Mouse (Mus musculus) thymus, adult 2 months (tissue): ENCODE data around the gene Plppr3. TPM values are rescaled to one million over a fixed set of nuclear protein-coding genes. Genes with fewer than 3 reads are reported as not detected.
"Not testable (repeated sequence)": the region's sequence is repeated elsewhere in the genome, so short reads cannot be mapped to it uniquely, and the experiment has no call there.

ENCODE experiments used
- DNase-seq: peaks from one replicate; pipeline ENCODE4 v3.0.0; 2021
- H3K27ac ChIP-seq: fragments of 200-500 bp; 2 replicates; pipeline ENCODE4 v1.5.1; 2012; ENCODE audit warnings: low read length, control low read depth; ENCODE audit not compliant: control insufficient read depth, insufficient read depth
- H3K27me3 ChIP-seq: fragments of 200-500 bp; 2 replicates; pipeline ENCODE4 v1.6.1; 2012; ENCODE audit warnings: mild to moderate bottlenecking, low read length, moderate library complexity, mixed read lengths; ENCODE audit not compliant: control insufficient read depth, insufficient read depth
- H3K36me3 ChIP-seq: fragments of 200-500 bp; 2 replicates; pipeline ENCODE4 v1.6.1; 2012; ENCODE audit warnings: mild to moderate bottlenecking, low read length, moderate library complexity; ENCODE audit not compliant: control insufficient read depth, insufficient read depth
- H3K4me1 ChIP-seq: fragments of 200-500 bp; replicated peaks from 2 replicates; pipeline ENCODE4 v1.6.1; 2012; ENCODE audit warnings: low read length; ENCODE audit not compliant: control insufficient read depth, insufficient read depth
- H3K4me3 ChIP-seq: fragments of 200-500 bp; 2 replicates; pipeline ENCODE4 v1.5.1; 2012; ENCODE audit warnings: mild to moderate bottlenecking, low read length, control low read depth, moderate library complexity; ENCODE audit not compliant: control insufficient read depth, insufficient read depth
- CTCF ChIP-seq: fragments of 200-500 bp; IDR thresholded peaks from 2 replicates; pipeline ENCODE4 v1.5.1; 2012; ENCODE audit warnings: mild to moderate bottlenecking, control low read depth, low read length, moderate library complexity, borderline replicate concordance; ENCODE audit not compliant: control insufficient read depth, poor library complexity, insufficient read depth; ENCODE audit errors: extremely low read depth
- POLR2A ChIP-seq: fragments of 200-500 bp; IDR thresholded peaks from 2 replicates; pipeline ENCODE4 v1.6.1; 2012; ENCODE audit warnings: mild to moderate bottlenecking, low read length, control low read depth, moderate library complexity; ENCODE audit not compliant: control insufficient read depth, poor library complexity, insufficient read depth; ENCODE audit errors: extremely low read depth
- WGBS: fragments of 180-500 bp; shearing (Covaris S2); methylation state at CpG from one replicate; pipeline ENCODE4 v1.1.7; 2018; 5-methylcytosine and 5-hydroxymethylcytosine counted together
- polyA plus RNA-seq: library from polyadenylated mRNA; depleted of rRNA; stranded (reverse); fragments of >200 nt; gene quantifications from 2 replicates; pipeline ENCODE4 v1.2.3, GENCODE M21; 2012

The Plppr3 gene
- polyA plus RNA-seq, 1 experiment, result 1.9 TPM

- DNase-seq, result no peak
- Histone ChIP-seq H3K4me3 (no peak overlapping the region), H3K36me3 (no peaks in the 10 kb centered on the region), H3K27ac (no peak overlapping the region), H3K4me1 (no peaks in the 10 kb centered on the region; the same call in 1 of the 2 replicates), H3K27me3 (no peaks in the 10 kb centered on the region)
- WGBS, result 85% methylated on average over 2 of the region's 2 CpGs
- TF ChIP-seq CTCF, result no peak
- TF ChIP-seq POLR2A, result no peak
These were observed 26.5 kb upstream of the Plppr3 start for GRCm38 (mm10) chr10:79900951-79901410.

- Histone ChIP-seq H3K4me1 (no peaks in the 10 kb centered on the region; the same call in 1 of the 2 replicates), H3K27ac (no peak overlapping the region), H3K36me3 (no peaks in the 10 kb centered on the region), H3K27me3 (no peaks in the 10 kb centered on the region), H3K4me3 (no peak overlapping the region)
- no peak for TF ChIP-seq CTCF
- TF ChIP-seq POLR2A, result no peak
- no peak for DNase-seq
- 73% methylated on average over 20 of the region's 20 CpGs for WGBS
These were observed 23.1 kb upstream of the Plppr3 start for GRCm38 (mm10) chr10:79897316-79898245.

- H3K4me3 ChIP-seq, result no peak overlapping the region
- no peaks in the 10 kb centered on the region; the same call in 1 of the 2 replicates for H3K4me1 ChIP-seq
- H3K36me3 ChIP-seq, result no peaks in the 10 kb centered on the region
- no peak for TF ChIP-seq CTCF
- TF ChIP-seq POLR2A, result no peak
- no peak overlapping the region for H3K27ac ChIP-seq
- DNase-seq, result no peak
- WGBS, result 80% methylated on average over 13 of the region's 13 CpGs
- H3K27me3 ChIP-seq, result no peaks in the 10 kb centered on the region
These were observed 22.4 kb upstream of the Plppr3 start for GRCm38 (mm10) chr10:79896814-79897213.

GRCm38 (mm10) chr10:79896306-79896705 lies 21.9 kb upstream of the Plppr3 start:
- TF ChIP-seq CTCF (no peak), POLR2A (no peak)
- Histone ChIP-seq H3K27ac (no peak overlapping the region), H3K27me3 (no peaks in the 10 kb centered on the region), H3K4me3 (no peak overlapping the region), H3K4me1 (no peaks in the 10 kb centered on the region; the same call in 1 of the 2 replicates), H3K36me3 (no peaks in the 10 kb centered on the region)
- DNase-seq, result no peak
- WGBS, result 93% methylated on average over 16 of the region's 16 CpGs

GRCm38 (mm10) chr10:79892451-79893118 lies 18.2 kb upstream of the Plppr3 start:
- TF ChIP-seq CTCF, result peak; percentile 88
- H3K4me1 ChIP-seq, H3K27ac ChIP-seq, H3K36me3 ChIP-seq, H3K27me3 ChIP-seq, H3K4me3 ChIP-seq: not testable (repeated sequence)
- peak; percentile 85 for DNase-seq
- WGBS, result 47% methylated on average over 22 of the region's 22 CpGs

GRCm38 (mm10) chr10:79890670-79891069 lies 16.2 kb upstream of the Plppr3 start, which contains the start of gene Cfd:
Cfd (plus strand) TSS chr10:79890853.
- Histone ChIP-seq H3K27ac (no peak within 1 kb of the TSS), H3K4me3 (no peak within 1 kb of the TSS), H3K4me1 (no peaks in the 10 kb centered on the region), H3K27me3 (no peaks in the 10 kb centered on the region), H3K36me3 (no peaks in the 10 kb centered on the region)
- no peak for TF ChIP-seq CTCF
- no peak for TF ChIP-seq POLR2A
- 84% methylated on average over 5 of the region's 5 CpGs for WGBS
- DNase-seq, result no peak
